Mouse (Mus musculus) ES-E14 (cell line): Measurements from ENCODE around the gene Iqschfp. TPM values are rescaled to one million over a fixed set of nuclear protein-coding genes. Genes with fewer than 3 reads are reported as not detected.

Experiments
- DNase-seq: peaks from one replicate; pipeline ENCODE4 v3.0.0-alpha.2; 2013; ENCODE audit warnings: low read depth, low spot score
- H3K27ac ChIP-seq: 2 replicates; pipeline ENCODE4 v1.5.1; 2012; ENCODE audit warnings: low read depth, mild to moderate bottlenecking, low read length, moderate library complexity, mixed read lengths; ENCODE audit not compliant: poor library complexity, insufficient read depth, severe bottlenecking
- H3K36me3 ChIP-seq: 2 replicates; pipeline ENCODE4 v1.6.1; 2012; ENCODE audit warnings: mild to moderate bottlenecking, low read length, moderate library complexity, mixed read lengths; ENCODE audit not compliant: control insufficient read depth, poor library complexity, insufficient read depth, severe bottlenecking
- H3K4me1 ChIP-seq, 2 experiments: fragments of 150-350 bp in 1 of 2; sonication (generic) in 1 of 2; 2 replicates each; pipeline ENCODE4 v1.6.1; 2012; ENCODE audit warnings: low read length in 2 of 2, mild to moderate bottlenecking in 1 of 2, mixed read lengths in 1 of 2; ENCODE audit not compliant: control insufficient read depth in 2 of 2, insufficient read depth in 2 of 2, poor library complexity in 1 of 2
- H3K4me3 ChIP-seq, 2 experiments: fragments of 150-350 bp in 1 of 2; sonication (generic) in 1 of 2; 2 replicates each; pipeline ENCODE4 v1.5.1; 2012; ENCODE audit warnings: low read length in 2 of 2, low read depth in 1 of 2, mild to moderate bottlenecking in 1 of 2, mixed read lengths in 1 of 2; ENCODE audit not compliant: insufficient read depth in 1 of 2, poor library complexity in 1 of 2, severe bottlenecking in 1 of 2
- H3K9ac ChIP-seq: 2 replicates; pipeline ENCODE4 v1.6.1; 2012; ENCODE audit warnings: low read depth, mild to moderate bottlenecking, low read length, mixed read lengths; ENCODE audit not compliant: poor library complexity, insufficient read depth, severe bottlenecking
- H3K9me3 ChIP-seq: fragments of 150-350 bp; sonication (generic); 2 replicates; pipeline ENCODE4 v1.6.1; 2012; ENCODE audit warnings: low read depth, mild to moderate bottlenecking, low read length; ENCODE audit not compliant: control insufficient read depth, insufficient read depth
- CHD2 ChIP-seq: IDR thresholded peaks from 2 replicates; pipeline ENCODE4 v1.6.1; 2014; ENCODE audit warnings: mild to moderate bottlenecking, low read depth, low read length, inconsistent platforms
- HCFC1 ChIP-seq: IDR thresholded peaks from 2 replicates; pipeline ENCODE4 v1.6.1; 2012; ENCODE audit warnings: low read length, inconsistent platforms, borderline replicate concordance; ENCODE audit not compliant: insufficient read depth
- MAFK ChIP-seq: IDR thresholded peaks from 2 replicates; pipeline ENCODE4 v1.6.1; 2014; ENCODE audit warnings: mild to moderate bottlenecking, low read depth, low read length, inconsistent platforms; ENCODE audit not compliant: insufficient read depth
- ZC3H11A ChIP-seq: IDR thresholded peaks from 2 replicates; pipeline ENCODE4 v1.6.1; 2012; ENCODE audit warnings: low read depth, mild to moderate bottlenecking, inconsistent platforms, low read length, borderline replicate concordance
- ZNF384 ChIP-seq: IDR thresholded peaks from 2 replicates; pipeline ENCODE4 v1.6.1; 2012; ENCODE audit warnings: low read depth, low read length, inconsistent platforms
- in situ Hi-C, 2 experiments: fragments of 600-800 bp; cut with MboI; formaldehyde crosslinking; loops; one replicate each; pipeline ENCODE4 v1.15.1; 2025; ENCODE audit warnings: low sequenced_read_pairs in 2 of 2, inconsistent platforms in 1 of 2; ENCODE audit not compliant: unreplicated experiment in 2 of 2
- total RNA-seq: library from RNA; depleted of rRNA; stranded (reverse); fragments of 300-350 nt; gene quantifications from 2 replicates; pipeline ENCODE4 v1.2.3, GENCODE M21; 2012

The Iqschfp gene
- total RNA-seq, 1 experiment = not detected

GRCm38 (mm10) chr3:68630821-68631220 lies 738.8 kb downstream of the Iqschfp start:
- Histone ChIP-seq H3K4me1 (no peaks in the 10 kb centered on the region), H3K9me3 (no peaks in the 10 kb centered on the region), H3K9ac (no peak overlapping the region), H3K27ac (no peak overlapping the region), H3K36me3 (peaks cover 9% of the 10 kb centered on the region), H3K4me3 (no peak overlapping the region)
- in situ Hi-C loops = no loop called here
- no peak for DNase-seq
- TF ChIP-seq HCFC1 (no peak), ZNF384 (no peak), ZC3H11A (no peak), CHD2 (no peak), MAFK (no peak)

- TF ChIP-seq CHD2 = no peak
- no peaks in the 10 kb centered on the region for H3K9me3 ChIP-seq
- DNase-seq = no peak
- H3K36me3 ChIP-seq = peaks cover 2% of the 10 kb centered on the region; the same call in 1 of the 2 replicates
- no peak overlapping the region for H3K9ac ChIP-seq
- H3K4me3 ChIP-seq = no peak overlapping the region
- in situ Hi-C loops = no loop called here
- H3K27ac ChIP-seq = no peak overlapping the region
- no peaks in the 10 kb centered on the region for H3K4me1 ChIP-seq
These were observed 740.7 kb downstream of the Iqschfp start for GRCm38 (mm10) chr3:68632714-68633113.

GRCm38 (mm10) chr3:68633577-68633976 lies 741.5 kb downstream of the Iqschfp start:
- DNase-seq = no peak
- Histone ChIP-seq H3K9me3 (no peaks in the 10 kb centered on the region), H3K27ac (no peak overlapping the region), H3K9ac (no peak overlapping the region), H3K4me3 (no peak overlapping the region), H3K4me1 (peaks cover 0 to 4% of the 10 kb centered on the region in 2 experiments; a peak in 1 of 4 replicates), H3K36me3 (no peaks in the 10 kb centered on the region)
- in situ Hi-C loops = no loop called here
- TF ChIP-seq HCFC1 (no peak), MAFK (no peak), ZC3H11A (no peak), CHD2 (no peak), ZNF384 (no peak)

- in situ Hi-C loops = no loop called here
- no peak for TF ChIP-seq ZNF384
- TF ChIP-seq MAFK = no peak
- TF ChIP-seq HCFC1 = no peak
- no peak for TF ChIP-seq CHD2
- TF ChIP-seq ZC3H11A = no peak
- no peak overlapping the region for H3K27ac ChIP-seq
These were observed 745.9 kb downstream of the Iqschfp start for GRCm38 (mm10) chr3:68637960-68638359.

GRCm38 (mm10) chr3:68638703-68639102 lies 746.7 kb downstream of the Iqschfp start:
- peaks cover 0 to 4% of the 10 kb centered on the region in 2 experiments; a peak in 1 of 4 replicates for H3K4me1 ChIP-seq
- H3K4me3 ChIP-seq = no peak overlapping the region
- TF ChIP-seq ZC3H11A (no peak), MAFK (no peak), HCFC1 (no peak), ZNF384 (no peak), CHD2 (no peak)
- H3K9ac ChIP-seq = no peak overlapping the region
- in situ Hi-C loops = no loop called here
- no peak overlapping the region for H3K27ac ChIP-seq
- no peaks in the 10 kb centered on the region for H3K36me3 ChIP-seq
- DNase-seq = no peak
- H3K9me3 ChIP-seq = no peaks in the 10 kb centered on the region

More at GRCm38 (mm10) chr3:68637960-68638359, 745.9 kb downstream of the Iqschfp start:
- H3K9me3 ChIP-seq = no peaks in the 10 kb centered on the region
- no peak overlapping the region for H3K4me3 ChIP-seq
- H3K9ac ChIP-seq = no peak overlapping the region
- peaks cover 0 to 4% of the 10 kb centered on the region in 2 experiments; a peak in 1 of 4 replicates for H3K4me1 ChIP-seq
- DNase-seq = peak; percentile 12
- no peaks in the 10 kb centered on the region for H3K36me3 ChIP-seq
